Mouse (Mus musculus) monocyte, adult 2 months (primary cell): ENCODE measurements around the gene Tamm41.

Experiments used
- DNase-seq, 2 experiments: peaks; one replicate each; pipeline ENCODE4 v3.0.0; 2022; ENCODE audit warnings: low spot score in 2 of 2, low read depth in 1 of 2

The Tamm41 gene

GRCm38 (mm10) chr6:114974331-114974730, 63.3 kb downstream of the Tamm41 start:
- no peak for DNase-seq

- DNase-seq, result no peak
These were observed 64.7 kb downstream of the Tamm41 start for GRCm38 (mm10) chr6:114972988-114973387.

- DNase-seq, result no peak
These were observed 66.8 kb downstream of the Tamm41 start for GRCm38 (mm10) chr6:114970895-114971294.

- no peak for DNase-seq
These were observed 67.3 kb downstream of the Tamm41 start for GRCm38 (mm10) chr6:114970386-114970785.

- no peak for DNase-seq
These were observed 68.2 kb downstream of the Tamm41 start, which contains the start of gene Vgll4 for GRCm38 (mm10) chr6:114969213-114970120. Gene Vgll4 (minus strand): TSS chr6:114969994.

- DNase-seq, result no peak
These were observed 69.1 kb downstream of the Tamm41 start for GRCm38 (mm10) chr6:114968361-114969212.

GRCm38 (mm10) chr6:114967623-114968022, 70.1 kb downstream of the Tamm41 start:
- DNase-seq, result no peak

GRCm38 (mm10) chr6:114966396-114967154, 71.1 kb downstream of the Tamm41 start:
- DNase-seq, result no peak

- DNase-seq, result no peak
These were observed 71.9 kb downstream of the Tamm41 start for GRCm38 (mm10) chr6:114965802-114966201.

- no peak for DNase-seq
These were observed 72.3 kb downstream of the Tamm41 start for GRCm38 (mm10) chr6:114965396-114965795.

- no peak for DNase-seq
These were observed 73.4 kb downstream of the Tamm41 start for GRCm38 (mm10) chr6:114964235-114964634.

GRCm38 (mm10) chr6:114963636-114964035, 74.0 kb downstream of the Tamm41 start:
- no peak for DNase-seq

- no peak for DNase-seq
These were observed 76.2 kb downstream of the Tamm41 start for GRCm38 (mm10) chr6:114961276-114962068.

GRCm38 (mm10) chr6:114959012-114959398, 78.7 kb downstream of the Tamm41 start:
- no peak for DNase-seq

- no peak for DNase-seq
These were observed 79.2 kb downstream of the Tamm41 start for GRCm38 (mm10) chr6:114958249-114959011.

- no peak for DNase-seq
These were observed 79.9 kb downstream of the Tamm41 start for GRCm38 (mm10) chr6:114957756-114958155.

GRCm38 (mm10) chr6:114954496-114954895, 83.2 kb downstream of the Tamm41 start:
- no peak for DNase-seq
